Mouse (Mus musculus): ENCODE results near the gene Olfr340.
"Not testable (repeated sequence)": the region's sequence is repeated elsewhere in the genome, so short reads cannot be mapped to it uniquely, and the experiment has no call there.

Gene Olfr340

GRCm38 (mm10) chr2:36452287-36452686 is at the start of gene Olfr340:
Olfr340 (plus strand) TSS chr2:36452587.
- no peak for DNase-seq (ENCODE audit: extremely low read depth, low read depth, low spot score)

GRCm38 (mm10) chr2:36415174-36415573 is 37.2 kb upstream of the Olfr340 start:
- DNase-seq (ENCODE audit: extremely low read depth, low read depth, low spot score): not testable (repeated sequence)

GRCm38 (mm10) chr2:36415591-36415990 is 36.8 kb upstream of the Olfr340 start:
- not testable (repeated sequence) for DNase-seq (ENCODE audit: extremely low read depth, low read depth, low spot score)

GRCm38 (mm10) chr2:36418647-36419046 is 33.7 kb upstream of the Olfr340 start, which contains the start of gene Olfr339:
Olfr339 (plus strand) TSS chr2:36418947.
- no peak for DNase-seq (ENCODE audit: extremely low read depth, low read depth, low spot score)

- DNase-seq (ENCODE audit: extremely low read depth, low read depth, low spot score): no peak
Observed at GRCm38 (mm10) chr2:36473634-36474033, 21.2 kb downstream of the Olfr340 start.

DNA sequence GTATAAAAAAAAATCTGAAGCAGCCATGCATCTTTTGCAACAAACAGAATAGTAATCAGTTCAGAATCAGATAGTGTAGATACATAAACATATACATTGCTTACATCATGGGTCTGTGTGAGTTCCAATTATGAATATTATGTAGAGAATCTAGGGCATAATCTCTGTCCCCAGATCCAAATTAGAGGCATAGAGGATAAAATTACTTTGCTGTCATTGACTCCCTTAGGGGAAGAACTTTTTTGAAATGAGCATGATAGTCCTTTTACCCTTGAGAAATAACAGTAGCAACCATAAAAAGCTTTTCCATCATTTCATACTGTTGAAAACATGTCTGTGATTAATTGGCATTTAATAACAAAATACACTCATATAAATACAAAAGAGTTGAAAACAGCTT is 30.0 kb downstream of the Olfr340 start, which contains the start of gene Olfr341:
Gene Olfr341 (minus strand): TSS at position 101 of the 400 bp plus-strand sequence.
- no peak for DNase-seq (ENCODE audit: extremely low read depth, low read depth, low spot score)

Data from fat pad, adult 2 months (tissue).